Mouse (Mus musculus) neural tube, embryonic 13.5 days (tissue): ENCODE measurements around the gene Abcb4. TPM values are rescaled to one million over a fixed set of nuclear protein-coding genes. Genes with fewer than 3 reads are reported as not detected.
"Not testable (repeated sequence)": the region's sequence is repeated elsewhere in the genome, so short reads cannot be mapped to it uniquely, and the experiment has no call there.

ENCODE experiments used
- ATAC-seq: fragments of 200-750 bp; cut with Nextera tagmentation; 2 replicates; pipeline ENCODE4 v1.8.0; 2017; ENCODE audit warnings: low read depth, mild to moderate bottlenecking, moderate TSS enrichment, moderate library complexity
- H3K27ac ChIP-seq: fragments of 300-500 bp; sonication (generic); replicated peaks from 2 replicates; pipeline ENCODE4 v1.5.1; 2015; ENCODE audit warnings: moderate library complexity, mild to moderate bottlenecking, inconsistent platforms
- H3K27me3 ChIP-seq: fragments of 300-500 bp; sonication (generic); 2 replicates; pipeline ENCODE4 v1.6.1; 2015; ENCODE audit warnings: mild to moderate bottlenecking, inconsistent platforms
- H3K36me3 ChIP-seq: fragments of 300-500 bp; sonication (generic); 2 replicates; pipeline ENCODE4 v1.6.1; 2015; ENCODE audit warnings: mild to moderate bottlenecking, inconsistent platforms
- H3K4me1 ChIP-seq: fragments of 300-500 bp; sonication (generic); replicated peaks from 2 replicates; pipeline ENCODE4 v1.6.1; 2015; ENCODE audit warnings: inconsistent platforms
- H3K4me2 ChIP-seq: fragments of 300-500 bp; sonication (generic); 2 replicates; pipeline ENCODE4 v1.6.1; 2015; ENCODE audit warnings: inconsistent platforms, mild to moderate bottlenecking, moderate library complexity
- H3K4me3 ChIP-seq: fragments of 300-500 bp; sonication (generic); 2 replicates; pipeline ENCODE4 v1.5.1; 2015; ENCODE audit warnings: mild to moderate bottlenecking, inconsistent platforms
- H3K9ac ChIP-seq: fragments of 300-500 bp; sonication (generic); 2 replicates; pipeline ENCODE4 v1.6.1; 2015; ENCODE audit warnings: moderate library complexity, mild to moderate bottlenecking, inconsistent platforms
- H3K9me3 ChIP-seq: fragments of 300-500 bp; sonication (generic); 2 replicates; pipeline ENCODE4 v1.6.1; 2016; ENCODE audit warnings: inconsistent platforms
- WGBS: fragments of 180-500 bp; shearing (Covaris S2); methylation state at CpG from one replicate; pipeline ENCODE4 v1.1.7; 2015; 5-methylcytosine and 5-hydroxymethylcytosine counted together
- polyA plus RNA-seq: library from polyadenylated mRNA; unstranded; fragments of >200 nt; fragmentation: Nextera tagmentation; extraction: Ambion mirVana; gene quantifications from 2 replicates; pipeline ENCODE4 v1.2.1, GENCODE M21; 2015

Gene Abcb4
- polyA plus RNA-seq, 1 experiment from 2014 or later = 0.42 TPM

- no peak overlapping the region for H3K4me2 ChIP-seq
- WGBS = 93% methylated on average over 5 of the region's 5 CpGs
- no peaks in the 10 kb centered on the region for H3K27me3 ChIP-seq
- no peaks in the 10 kb centered on the region for H3K4me1 ChIP-seq
- H3K36me3 ChIP-seq = peaks cover 53% of the 10 kb centered on the region
- H3K4me3 ChIP-seq = no peak overlapping the region
- no peak overlapping the region for H3K9ac ChIP-seq
- no peaks in the 10 kb centered on the region for H3K9me3 ChIP-seq
- ATAC-seq = no peak
- no peak overlapping the region for H3K27ac ChIP-seq
Measured at GRCm38 (mm10) chr5:8987925-8988324, 94.4 kb downstream of the Abcb4 start.

- H3K27me3 ChIP-seq = no peaks in the 10 kb centered on the region
- H3K9ac ChIP-seq = no peak overlapping the region
- peaks cover 44% of the 10 kb centered on the region for H3K36me3 ChIP-seq
- no peak overlapping the region for H3K4me3 ChIP-seq
- WGBS = 84% methylated on average over 13 of the region's 13 CpGs
- peaks cover 4% of the 10 kb centered on the region; the same call in 1 of the 2 replicates for H3K4me1 ChIP-seq
- H3K27ac ChIP-seq = no peak overlapping the region
- ATAC-seq = no peak
- no peaks in the 10 kb centered on the region for H3K9me3 ChIP-seq
- H3K4me2 ChIP-seq = no peak overlapping the region
Measured at GRCm38 (mm10) chr5:8990526-8990925, 97.0 kb downstream of the Abcb4 start.

DNA sequence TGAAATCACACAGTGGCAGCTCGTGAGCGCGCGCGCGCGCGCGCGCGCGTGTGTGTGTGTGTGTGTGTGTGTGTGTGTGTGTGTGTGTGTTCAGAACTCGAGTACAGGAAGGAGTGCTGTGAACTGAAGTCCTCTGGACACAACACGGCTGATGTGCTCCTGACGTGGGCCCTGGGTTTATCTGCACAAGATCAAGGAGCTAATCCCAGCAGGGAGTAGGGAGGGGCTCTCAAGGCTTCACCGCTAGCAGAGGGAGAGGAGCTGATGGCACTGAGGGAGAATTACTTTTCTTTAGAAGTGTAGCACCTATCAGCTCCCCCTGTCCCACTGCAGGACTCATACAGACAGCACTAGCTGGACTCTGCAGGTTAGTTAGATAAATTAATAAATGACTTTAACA lies 98.1 kb downstream of the Abcb4 start:
- H3K9me3 ChIP-seq = no peaks in the 10 kb centered on the region
- no peak overlapping the region for H3K27ac ChIP-seq
- WGBS = 92% methylated on average over 16 of the region's 16 CpGs
- H3K4me2 ChIP-seq = no peak overlapping the region
- H3K4me1 ChIP-seq = peaks cover 12% of the 10 kb centered on the region
- no peak for ATAC-seq
- H3K9ac ChIP-seq = no peak overlapping the region
- H3K4me3 ChIP-seq = no peak overlapping the region
- peaks cover 39% of the 10 kb centered on the region for H3K36me3 ChIP-seq
- H3K27me3 ChIP-seq = no peaks in the 10 kb centered on the region

GRCm38 (mm10) chr5:8995966-8996685 lies 102.6 kb downstream of the Abcb4 start:
- H3K36me3 ChIP-seq = peaks cover 16% of the 10 kb centered on the region
- H3K4me3 ChIP-seq = peak overlapping the region; percentile 67
- H3K9me3 ChIP-seq = no peaks in the 10 kb centered on the region
- H3K27me3 ChIP-seq = no peaks in the 10 kb centered on the region
- peak overlapping the region; percentile 67 for H3K4me2 ChIP-seq
- 23% methylated on average over 13 of the region's 13 CpGs for WGBS
- peak overlapping the region; percentile 90 for H3K27ac ChIP-seq
- H3K9ac ChIP-seq = peak overlapping the region; percentile 83
- ATAC-seq = no peak
- H3K4me1 ChIP-seq = peaks cover 15% of the 10 kb centered on the region

- H3K4me3 ChIP-seq = peak within 1 kb of the TSS; percentile 67
- peak; percentile 100 for ATAC-seq
- under 1% methylated on average over 54 of the region's 57 CpGs for WGBS
- no peaks in the 10 kb centered on the region for H3K9me3 ChIP-seq
- peak within 1 kb of the TSS; percentile 83 for H3K9ac ChIP-seq
- H3K4me1 ChIP-seq = peaks cover 15% of the 10 kb centered on the region
- peak within 1 kb of the TSS; percentile 90 for H3K27ac ChIP-seq
- H3K27me3 ChIP-seq = no peaks in the 10 kb centered on the region
- H3K36me3 ChIP-seq = peaks cover 8% of the 10 kb centered on the region
- peak within 1 kb of the TSS; percentile 67 for H3K4me2 ChIP-seq
Measured at GRCm38 (mm10) chr5:8996686-8997512, 103.4 kb downstream of the Abcb4 start, which contains the start of gene Crot. Gene Crot (minus strand): TSS chr5:8997324.

DNA sequence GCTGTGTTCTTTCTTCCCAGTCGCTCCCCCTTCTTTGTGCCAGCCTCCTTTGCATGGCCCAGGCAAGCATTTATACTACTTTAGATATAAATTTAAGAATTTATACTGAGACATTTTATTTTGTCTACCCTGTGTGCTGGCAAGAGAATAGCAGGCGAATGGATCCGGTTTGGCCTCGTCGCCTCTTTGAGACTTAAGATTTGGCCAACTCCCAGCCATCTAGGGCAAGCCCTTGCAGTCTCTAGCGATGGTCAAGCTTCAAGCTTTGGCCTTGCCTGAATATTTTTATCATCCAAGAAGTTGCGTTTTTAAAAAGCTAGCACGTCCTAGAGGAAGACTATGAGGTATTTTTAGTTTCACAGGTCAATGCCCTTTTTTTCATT lies 104.0 kb downstream of the Abcb4 start:
- Histone ChIP-seq H3K9ac (peak overlapping the region; percentile 83), H3K27ac (peak overlapping the region; percentile 90), H3K4me3 (peak overlapping the region; percentile 67), H3K4me2 (peak overlapping the region; percentile 67), H3K4me1 (peaks cover 15% of the 10 kb centered on the region), H3K27me3 (no peaks in the 10 kb centered on the region), H3K36me3 (peaks cover 6% of the 10 kb centered on the region; the same call in 1 of the 2 replicates), H3K9me3 (no peaks in the 10 kb centered on the region)
- WGBS = 12% methylated on average over 8 of the region's 8 CpGs
- peak; percentile 36 for ATAC-seq

- Histone ChIP-seq H3K36me3 (no peaks in the 10 kb centered on the region), H3K4me1 (peaks cover 15% of the 10 kb centered on the region), H3K4me2 (no peak overlapping the region), H3K9me3 (no peaks in the 10 kb centered on the region), H3K27ac (no peak overlapping the region), H3K4me3 (no peak overlapping the region), H3K9ac (no peak overlapping the region), H3K27me3 (no peaks in the 10 kb centered on the region)
- ATAC-seq = no peak
- WGBS = 65% methylated on average over 4 of the region's 4 CpGs
Measured at GRCm38 (mm10) chr5:8999108-8999507, 105.6 kb downstream of the Abcb4 start.

DNA sequence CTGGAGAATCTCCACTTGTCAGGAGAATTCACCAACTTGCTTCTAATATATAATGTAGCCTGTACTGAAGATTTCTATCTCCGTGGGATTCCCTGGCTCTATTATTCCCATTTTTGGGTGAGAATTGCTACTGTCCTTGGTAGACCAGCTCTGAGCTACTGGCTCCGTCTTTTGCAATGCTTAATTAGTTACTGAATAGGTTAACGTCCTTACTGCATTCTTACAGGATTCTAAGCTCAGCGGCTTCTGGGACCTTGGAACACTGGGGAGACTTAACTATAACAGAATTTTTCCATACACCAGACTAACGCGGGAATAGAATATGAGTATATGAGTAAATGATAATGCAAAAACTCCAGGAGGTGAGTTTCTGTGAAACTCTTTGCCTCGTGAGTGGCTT lies 106.5 kb downstream of the Abcb4 start:
- not testable (repeated sequence) for H3K27me3 ChIP-seq, ATAC-seq, H3K27ac ChIP-seq, H3K4me3 ChIP-seq, H3K4me2 ChIP-seq, H3K9me3 ChIP-seq, H3K36me3 ChIP-seq, H3K9ac ChIP-seq
- 27% methylated on average over 7 of the region's 7 CpGs for WGBS
- peaks cover 15% of the 10 kb centered on the region for H3K4me1 ChIP-seq

- not testable (repeated sequence) for H3K4me1 ChIP-seq, H3K4me2 ChIP-seq, H3K27ac ChIP-seq, H3K4me3 ChIP-seq, ATAC-seq, H3K9ac ChIP-seq, H3K36me3 ChIP-seq, H3K27me3 ChIP-seq, H3K9me3 ChIP-seq
- 57% methylated on average over 3 of the region's 3 CpGs for WGBS
Measured at GRCm38 (mm10) chr5:9006585-9006984, 113.1 kb downstream of the Abcb4 start.

Other genes starting within 250 kb of the Abcb4 start
- gene Abcb1a, start 233.6 kb upstream of the Abcb4 start, polyA plus RNA-seq = 1.3 and 1.6 TPM in 2 replicates
- gene Abcb1b, start 95.6 kb upstream of the Abcb4 start, polyA plus RNA-seq = 0.21 and 0.77 TPM in 2 replicates
- 24.8 and 27.9 TPM in 2 replicates for gene Crot, start 103.6 kb downstream of the Abcb4 start, polyA plus RNA-seq
- gene Tmem243, start 207.0 kb downstream of the Abcb4 start, polyA plus RNA-seq = 14.0 and 16.8 TPM in 2 replicates